Mouse (Mus musculus) kidney, adult 18-20 months (tissue): ENCODE measurements around the gene Pde4dip.
A peak's percentile ranks its signal among the peaks of the same experiment; 100 is the strongest.

Source experiments
- DNase-seq: peaks from one replicate; pipeline ENCODE4 v3.0.0; 2021

Pde4dip gene

DNA sequence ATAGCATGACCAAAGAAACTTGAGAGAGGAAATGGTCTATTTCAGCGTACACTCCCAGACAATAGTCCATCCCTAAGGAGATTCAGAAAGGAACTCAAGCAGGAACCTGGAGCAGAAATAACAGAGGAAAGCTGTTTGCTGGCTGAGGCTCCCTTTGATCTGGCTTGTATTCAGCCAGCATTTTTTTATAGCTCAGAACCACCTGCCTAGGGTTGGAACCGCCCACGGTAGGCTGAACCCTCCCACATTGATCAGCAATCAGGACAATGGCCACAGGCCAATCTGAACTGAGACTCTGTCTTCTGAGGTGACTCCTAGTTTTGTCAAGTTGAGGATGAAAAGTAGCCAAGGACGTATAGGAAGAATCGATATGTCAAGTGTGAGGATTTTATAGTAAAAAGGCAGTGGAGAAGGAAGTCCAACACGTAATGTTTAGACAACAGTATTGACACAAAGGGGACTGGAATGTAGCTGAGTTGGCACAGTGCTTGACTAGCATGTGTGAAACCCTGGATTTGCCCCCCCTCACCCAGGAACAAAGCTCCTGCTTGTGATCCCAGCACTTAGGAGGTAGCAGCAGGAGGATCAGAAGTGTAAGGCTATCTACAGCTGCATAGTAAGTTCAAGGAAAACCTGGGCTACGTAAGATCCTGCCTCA, 44.2 kb downstream of the Pde4dip start:
- DNase-seq = no peak

DNA sequence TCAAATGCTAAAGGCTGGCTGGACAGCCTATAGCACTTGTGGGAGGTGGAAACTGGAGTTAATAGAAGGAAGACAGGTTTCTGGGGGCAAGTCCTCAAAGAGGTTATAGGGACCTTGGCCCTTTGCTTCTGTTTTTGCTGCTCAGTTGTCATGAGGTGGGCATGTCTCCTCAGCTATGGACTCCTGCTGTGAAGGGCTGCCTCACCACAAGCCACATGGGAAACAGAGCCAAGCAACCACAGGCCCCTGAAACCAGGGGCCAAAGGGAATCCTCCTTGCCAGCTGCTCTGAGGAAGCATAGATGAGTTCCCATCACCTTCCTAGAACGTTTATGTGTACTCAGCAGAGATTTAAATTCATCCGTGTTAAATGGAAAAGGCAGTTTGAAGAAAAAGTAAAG, 45.9 kb downstream of the Pde4dip start:
- DNase-seq = no peak

DNA sequence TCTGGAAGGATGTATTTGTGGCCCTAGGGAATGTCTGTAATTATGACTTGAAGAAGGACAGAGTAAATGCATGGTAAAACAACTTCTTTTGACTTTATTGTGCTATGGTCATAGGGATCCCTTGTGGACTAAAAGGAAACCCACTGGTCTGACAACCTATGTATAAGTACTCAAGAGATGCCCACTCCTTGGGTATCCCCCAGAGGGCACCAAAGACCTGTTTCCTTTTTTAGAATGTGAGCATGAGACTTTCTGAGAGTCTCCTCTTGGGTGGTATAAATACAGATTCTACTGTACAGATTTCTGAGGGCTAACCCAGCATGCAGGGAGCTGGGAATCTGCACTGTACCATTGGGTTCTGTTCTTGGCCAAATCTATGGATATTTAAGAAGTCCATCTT, 48.1 kb downstream of the Pde4dip start:
- no peak for DNase-seq

DNA sequence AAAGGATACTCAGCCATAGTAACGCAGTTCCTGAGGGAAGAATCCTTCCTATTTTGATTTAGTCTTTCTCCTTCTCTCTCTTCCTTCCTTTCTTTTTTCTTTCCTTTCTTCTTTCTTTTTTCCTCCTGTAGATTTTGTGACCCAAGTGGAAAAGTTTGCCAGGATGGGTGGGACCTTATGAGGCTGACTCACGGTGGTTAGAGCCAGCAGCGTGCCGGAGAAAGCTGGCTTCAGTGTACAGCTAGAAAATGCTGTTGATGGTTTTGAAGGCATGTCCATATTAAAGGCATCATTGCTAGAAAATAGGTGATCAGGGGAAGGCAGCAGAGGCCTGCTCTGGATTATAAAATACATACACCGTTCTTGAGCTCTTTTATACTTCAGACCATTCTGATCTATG, 52.6 kb downstream of the Pde4dip start:
- DNase-seq = no peak

DNA sequence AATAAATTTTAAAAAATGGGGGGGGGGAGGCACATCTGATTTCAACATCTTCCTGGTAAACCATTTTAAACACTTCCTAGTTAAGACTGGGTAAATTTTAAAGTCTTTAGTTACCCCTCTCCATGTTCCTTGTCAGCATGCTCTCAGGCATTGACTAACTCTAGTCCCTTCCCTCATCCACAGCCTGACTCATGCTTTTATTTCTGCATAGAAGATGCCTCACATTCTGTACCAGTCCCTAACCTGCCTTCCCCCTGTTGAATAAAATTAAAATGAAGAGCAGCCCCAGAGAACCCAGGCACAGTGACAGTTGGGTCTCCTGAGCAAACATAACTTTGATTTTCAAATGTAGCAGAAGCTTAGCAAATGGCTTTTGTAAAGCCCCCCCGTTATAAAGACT, 53.9 kb downstream of the Pde4dip start:
- DNase-seq = no peak

DNA sequence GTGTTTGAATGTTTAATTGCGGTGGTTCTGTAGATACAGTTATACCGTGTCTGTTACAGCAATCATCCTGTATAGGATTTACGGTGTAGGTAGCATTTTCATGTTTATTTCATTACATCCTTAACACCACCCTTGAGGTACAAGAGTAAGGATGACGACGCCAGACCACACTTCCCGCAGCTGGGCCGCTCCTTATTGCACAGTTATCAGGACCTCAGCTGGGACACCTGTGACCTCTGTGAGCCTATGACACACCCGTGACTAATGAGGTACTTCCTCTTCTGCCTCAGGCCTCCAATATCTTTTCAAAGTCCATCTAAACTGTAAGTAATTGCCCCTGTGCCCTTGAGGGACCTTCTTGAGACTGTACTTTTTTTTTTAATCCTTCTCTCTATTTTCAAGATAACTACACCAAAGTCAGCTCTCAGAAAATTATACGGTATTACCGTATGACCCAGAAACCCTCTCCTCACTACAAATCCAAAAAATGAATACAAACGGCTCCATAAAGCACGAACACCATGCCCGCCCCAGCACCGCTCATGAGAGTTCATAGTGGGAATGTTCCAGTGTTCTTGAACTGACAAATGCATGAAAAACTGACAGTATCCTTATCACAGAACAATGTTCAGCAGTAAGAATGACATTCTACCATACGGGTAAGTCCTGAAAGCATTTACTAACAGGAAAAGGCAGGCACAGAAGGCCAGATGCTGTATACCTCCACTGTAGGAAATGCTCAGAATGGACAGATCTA, 56.8 kb downstream of the Pde4dip start:
- DNase-seq = no peak

DNA sequence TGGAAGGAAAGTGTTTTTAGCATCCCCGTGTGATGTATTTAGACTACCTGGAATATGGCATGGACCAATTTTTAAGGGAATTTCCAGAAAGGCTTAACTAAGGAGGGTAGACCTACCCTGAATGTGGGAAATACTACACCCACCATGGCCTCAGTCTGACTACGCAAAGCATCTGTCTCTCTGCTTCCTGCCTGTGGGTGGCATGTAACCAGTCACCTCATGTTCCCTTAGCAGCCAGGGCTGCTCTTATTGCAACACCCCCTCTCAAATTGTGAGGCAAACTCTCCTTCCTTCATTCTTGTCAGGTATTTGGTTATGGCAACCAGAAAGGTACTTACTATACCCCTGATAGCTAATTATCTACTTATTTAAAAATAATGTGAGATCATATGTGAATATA, 57.9 kb downstream of the Pde4dip start:
- no peak for DNase-seq

DNA sequence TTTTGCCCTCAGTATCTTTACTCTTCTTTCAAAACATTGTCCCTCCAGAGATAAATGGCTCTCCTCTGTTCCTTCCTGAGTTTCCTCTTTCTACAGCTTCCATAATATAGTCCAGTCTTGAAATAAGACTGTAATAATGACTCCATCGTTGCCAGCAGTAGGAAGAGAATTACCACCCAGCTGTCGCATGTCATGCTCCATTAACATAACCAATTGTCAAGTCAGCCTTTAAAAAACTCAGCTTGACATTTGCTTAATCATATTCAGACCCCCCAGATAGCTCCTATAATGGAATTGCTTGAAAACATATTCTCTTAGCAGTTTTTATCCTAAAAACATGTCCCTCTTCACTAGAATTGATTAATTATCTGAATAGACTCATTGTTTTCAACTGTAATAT, 58.4 kb downstream of the Pde4dip start:
- DNase-seq = no peak

DNA sequence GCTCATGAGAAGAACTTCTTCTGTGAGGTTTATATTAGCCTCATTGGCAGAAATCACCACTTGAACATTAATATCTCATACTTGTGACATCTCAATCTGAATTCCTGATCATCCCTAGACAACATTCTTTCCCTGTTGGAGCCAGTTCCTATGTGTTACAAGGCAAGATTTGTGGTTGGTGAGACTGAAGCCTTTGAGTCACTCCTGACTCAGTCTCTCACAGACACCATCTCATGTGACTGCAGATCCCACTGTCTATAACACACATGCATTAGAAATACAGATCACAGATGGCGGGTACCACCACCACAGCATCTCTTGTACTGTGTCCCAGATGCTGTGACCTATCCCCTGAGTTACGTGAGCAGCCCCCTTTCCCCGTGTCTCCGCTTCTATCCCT, 60.2 kb downstream of the Pde4dip start:
- no peak for DNase-seq

DNA sequence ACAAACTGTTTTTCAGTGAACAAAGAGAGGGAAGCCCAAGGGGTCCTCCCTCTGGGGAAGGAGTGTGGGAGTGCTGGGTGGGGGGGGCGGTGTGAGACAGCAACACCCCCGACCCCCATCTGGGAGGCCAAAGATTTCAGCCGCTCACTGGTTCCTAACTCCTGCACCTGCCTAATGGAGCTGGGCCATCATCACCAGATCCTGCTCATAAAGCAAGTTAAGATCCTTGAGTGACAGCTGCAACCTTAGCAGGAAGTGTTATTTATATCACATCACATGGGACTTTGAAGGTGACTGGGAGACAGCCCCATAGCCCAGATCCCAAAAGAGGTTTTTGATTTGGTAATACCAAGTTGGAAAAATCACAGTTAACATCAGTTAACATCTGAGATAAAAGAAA, 63.3 kb downstream of the Pde4dip start:
- DNase-seq = no peak

DNA sequence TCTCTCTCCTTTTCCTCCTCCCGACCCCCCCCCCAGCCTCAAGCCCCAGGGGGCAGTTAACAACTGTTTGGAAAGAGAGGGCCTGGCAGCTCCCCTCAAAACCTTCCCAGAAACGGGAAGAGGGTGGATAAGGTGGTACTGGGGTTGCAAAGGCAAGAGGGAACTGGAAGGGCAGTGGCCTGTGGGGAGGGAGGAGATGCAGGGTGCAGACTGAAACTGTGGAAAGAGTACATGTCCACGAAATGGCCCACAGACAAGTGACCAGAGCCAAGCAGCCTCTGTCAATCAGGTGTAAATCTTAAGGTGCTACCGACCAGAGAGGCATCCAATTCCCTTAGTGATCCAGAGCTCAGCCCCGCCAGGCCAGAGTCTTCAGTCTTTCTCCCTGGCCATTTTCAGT, 63.8 kb downstream of the Pde4dip start:
- peak; percentile 41 for DNase-seq

DNA sequence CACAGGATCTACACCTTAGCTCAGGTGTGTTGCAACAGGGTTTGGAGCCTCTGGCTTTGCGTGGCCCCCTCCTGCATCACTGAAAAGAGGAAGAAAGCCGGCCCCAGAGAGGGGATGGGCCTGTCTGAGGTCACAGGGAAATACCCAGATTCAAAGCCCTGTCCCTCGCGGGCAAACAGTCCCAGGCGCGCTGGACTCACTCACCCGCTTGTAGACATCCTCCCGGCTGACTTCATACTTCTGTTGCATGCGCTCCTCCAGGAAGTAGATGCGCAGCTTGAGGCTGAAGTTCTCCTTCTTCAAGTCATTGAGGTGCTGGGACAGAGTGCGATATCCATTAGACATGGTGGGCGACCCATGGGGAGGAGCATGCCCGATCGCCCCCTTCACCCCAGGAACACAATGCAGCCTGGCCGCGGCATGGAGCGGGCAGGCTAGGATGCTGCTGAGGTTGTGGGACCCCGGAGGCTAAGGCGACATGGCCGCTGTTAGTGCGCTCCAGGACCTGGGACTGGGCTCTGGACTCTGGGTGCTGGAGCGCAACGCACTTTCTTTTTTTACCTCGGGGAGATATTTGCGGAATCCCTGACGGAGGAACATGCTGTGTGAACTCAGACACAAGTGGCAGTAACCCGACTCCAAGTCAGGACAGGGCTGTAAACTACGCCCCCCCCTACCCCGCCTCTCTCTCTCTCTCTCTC, 64.3 kb downstream of the Pde4dip start:
- peak; percentile 61 for DNase-seq

DNA sequence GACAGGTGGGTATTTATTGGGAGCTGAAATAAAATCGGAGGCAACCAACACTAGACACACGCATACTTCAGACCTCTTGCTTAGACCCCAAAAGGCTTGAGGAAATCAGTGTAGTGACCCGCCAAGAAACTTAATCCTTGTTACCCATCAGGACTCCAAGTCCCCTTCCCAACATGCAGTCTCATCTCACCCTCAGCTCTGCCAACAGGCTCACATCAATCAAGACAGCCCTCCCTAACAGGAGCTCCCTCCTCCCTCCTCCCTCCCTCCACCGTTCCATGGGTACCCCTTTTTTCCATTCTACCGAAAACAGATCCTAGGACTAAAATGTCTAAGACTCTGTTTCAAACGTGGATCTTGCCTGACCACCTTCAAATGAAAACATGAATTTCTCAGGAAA, 65.1 kb downstream of the Pde4dip start:
- DNase-seq = no peak

DNA sequence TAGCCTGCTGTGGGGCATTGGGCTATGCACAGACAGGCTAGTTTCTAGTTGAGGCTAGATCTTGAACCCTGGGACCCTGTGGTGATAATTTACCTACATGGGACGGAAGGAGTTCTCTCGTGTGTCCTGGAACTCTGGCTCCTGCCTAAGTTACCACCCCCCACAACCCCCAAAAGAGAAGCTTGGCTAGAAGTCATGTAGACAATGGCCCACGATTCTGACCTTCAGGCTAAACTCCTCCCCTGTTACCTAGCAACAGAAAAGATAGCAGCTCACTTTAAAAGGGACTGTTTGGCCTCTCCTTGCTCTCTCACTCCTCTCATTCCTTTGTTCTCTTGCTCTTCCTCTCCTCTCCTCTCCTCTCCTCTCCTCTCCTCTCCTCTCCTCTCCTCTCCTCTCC, 69.5 kb downstream of the Pde4dip start:
- DNase-seq = no peak

DNA sequence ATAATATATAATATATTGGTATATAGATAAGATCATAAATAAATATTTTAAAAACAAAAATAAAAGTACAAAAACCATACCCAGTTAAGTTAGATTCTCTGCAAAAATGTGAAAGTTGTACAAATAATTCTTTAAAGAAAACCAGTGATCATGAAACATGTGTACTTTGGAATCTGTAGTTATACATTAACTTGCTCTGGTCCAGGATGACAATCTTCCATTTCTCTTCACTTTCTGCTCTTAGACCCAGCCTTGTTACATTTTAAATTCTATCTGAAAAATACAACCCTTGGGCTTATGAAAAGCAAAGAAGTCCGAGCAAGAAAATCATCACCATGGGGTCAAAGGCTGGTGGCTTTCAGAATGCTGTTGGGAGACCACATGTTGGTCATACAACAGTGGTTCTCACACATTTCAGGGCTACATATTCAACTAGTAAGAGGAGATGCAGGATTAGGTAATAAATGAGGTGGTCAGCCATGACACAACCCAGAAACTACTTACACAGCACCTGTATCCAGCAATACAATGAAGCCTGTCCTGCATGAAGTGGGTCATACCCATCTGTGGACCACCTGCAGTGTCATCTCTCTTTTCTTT, 70.0 kb downstream of the Pde4dip start:
- DNase-seq = peak; percentile 52

DNA sequence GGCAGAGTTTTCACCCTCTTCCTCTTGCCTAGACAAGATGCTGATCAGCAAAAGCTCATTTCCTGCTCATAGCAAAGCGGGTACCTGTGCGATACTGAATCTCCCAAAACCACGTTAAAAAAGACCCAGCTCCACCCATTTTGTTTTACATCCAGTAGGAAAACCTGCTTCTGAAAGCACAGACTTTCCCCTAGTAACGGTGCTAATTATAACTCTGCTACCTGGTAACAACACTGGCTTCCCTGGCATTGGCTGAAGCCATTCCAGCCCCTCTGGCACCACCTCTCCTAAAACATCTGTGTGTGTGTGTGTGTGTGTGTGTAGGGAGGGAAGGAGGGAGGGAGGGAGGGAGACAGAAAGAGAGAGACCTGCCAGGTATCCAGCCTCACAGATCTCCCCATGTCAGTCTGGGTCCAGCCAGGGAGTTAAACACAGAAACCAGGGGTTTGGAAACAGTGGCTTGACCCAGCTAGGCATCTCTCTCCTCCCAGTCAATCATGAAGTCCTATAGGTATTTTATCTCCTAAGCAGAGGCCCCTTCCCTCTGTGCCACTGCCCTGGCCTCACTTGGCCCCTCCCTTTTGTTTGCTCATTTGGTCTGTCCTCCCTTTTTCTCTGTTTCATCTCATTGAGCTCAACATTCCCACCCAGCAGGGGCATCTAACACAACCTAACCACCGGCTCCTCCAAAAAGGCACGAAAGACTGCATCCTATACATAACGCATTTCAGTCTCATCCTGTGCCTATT, 76.7 kb downstream of the Pde4dip start:
- no peak for DNase-seq

DNA sequence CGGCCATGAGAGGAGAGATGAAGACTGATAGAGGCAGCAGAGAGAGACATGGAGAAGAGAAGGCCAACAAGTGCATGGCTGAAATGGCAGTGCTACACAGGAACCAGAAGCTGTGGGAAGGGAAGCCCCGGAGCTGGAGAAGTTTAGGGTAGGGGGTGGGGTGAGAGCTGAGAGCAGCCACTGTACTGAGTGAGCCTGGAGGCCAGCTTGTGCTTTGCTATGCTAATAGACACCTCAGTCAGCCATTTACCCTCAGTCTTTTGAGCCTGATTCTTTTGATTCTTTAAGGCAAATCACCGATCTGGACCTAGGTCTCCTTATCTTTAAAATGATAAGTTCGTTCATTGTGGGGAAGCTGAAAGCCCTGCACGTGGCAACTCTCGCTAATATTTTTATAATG, 77.3 kb downstream of the Pde4dip start:
- DNase-seq = no peak

DNA sequence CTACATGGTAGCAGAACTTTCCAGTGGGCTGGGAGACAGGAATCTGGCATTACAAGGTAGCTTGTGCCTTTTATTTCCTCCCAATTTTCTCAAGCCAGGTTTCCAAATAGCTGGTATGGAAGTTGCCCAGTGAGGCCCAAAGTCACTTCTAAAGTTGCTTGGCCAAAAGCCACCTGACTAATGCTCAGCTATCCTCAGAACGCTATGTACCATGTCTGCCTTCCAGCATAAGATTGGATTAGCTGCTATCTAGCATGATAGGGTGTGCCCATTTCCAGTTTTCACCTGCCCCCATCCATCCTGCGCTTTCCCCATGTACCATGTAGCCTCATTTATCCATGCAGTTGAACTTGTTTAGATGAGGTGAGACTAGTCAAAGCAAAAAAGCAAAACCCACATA, 78.2 kb downstream of the Pde4dip start:
- DNase-seq = no peak

DNA sequence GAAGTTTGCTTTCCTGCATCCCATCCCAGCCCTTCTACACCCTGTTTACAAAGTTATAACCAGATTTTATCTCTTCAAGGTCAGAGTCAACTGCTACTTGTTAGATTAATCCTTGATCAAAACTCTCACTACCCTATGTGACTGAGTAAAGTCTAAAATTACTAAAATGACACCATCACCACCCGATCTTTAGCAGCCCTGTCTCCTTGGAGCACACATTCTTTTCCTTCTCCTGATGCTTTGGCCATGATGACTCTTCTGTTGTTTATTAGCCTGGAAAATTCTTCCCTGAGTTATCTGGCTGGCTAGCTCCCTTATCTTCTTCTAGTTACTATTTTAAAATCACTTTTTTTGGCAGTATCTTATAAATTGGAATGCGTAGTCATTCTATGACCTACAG, 82.9 kb downstream of the Pde4dip start:
- DNase-seq = no peak

DNA sequence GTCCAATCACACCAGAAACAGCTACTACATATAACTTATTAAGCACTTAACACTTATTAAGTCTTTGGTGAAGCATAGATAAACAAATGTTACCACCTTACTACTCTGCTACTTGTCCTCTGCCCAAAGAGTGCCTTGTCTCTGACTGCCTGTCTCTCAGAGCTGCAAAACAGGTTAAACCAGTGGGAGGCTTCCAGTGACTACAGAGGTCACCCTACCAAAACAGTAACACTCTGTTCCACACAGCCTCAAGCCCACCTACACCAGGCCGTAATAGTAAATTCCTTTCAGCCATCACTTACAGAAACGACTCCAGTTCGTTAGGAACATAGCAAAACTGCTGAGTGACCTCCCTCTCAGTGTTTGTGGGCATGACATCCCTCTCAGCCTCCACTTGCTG, 84.8 kb downstream of the Pde4dip start:
- DNase-seq = no peak

DNA sequence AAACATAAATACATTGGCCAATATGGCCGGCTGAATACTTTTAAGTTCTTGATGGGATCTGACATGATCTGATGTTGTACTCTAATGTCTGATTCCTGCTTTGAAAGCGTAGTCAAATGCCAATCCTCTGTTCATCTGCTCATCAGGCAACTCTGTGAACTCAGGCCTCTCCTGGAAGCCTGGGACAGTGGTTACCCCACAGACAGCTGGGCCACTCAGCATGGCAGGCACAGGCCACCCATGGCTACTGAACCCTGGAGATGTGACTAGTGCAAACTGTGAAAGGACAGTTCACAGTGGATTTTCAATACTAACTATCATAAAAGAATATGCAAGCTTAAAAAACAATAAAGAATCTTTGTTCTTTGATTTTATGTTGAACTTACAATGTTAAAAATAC, 85.6 kb downstream of the Pde4dip start:
- no peak for DNase-seq

DNA sequence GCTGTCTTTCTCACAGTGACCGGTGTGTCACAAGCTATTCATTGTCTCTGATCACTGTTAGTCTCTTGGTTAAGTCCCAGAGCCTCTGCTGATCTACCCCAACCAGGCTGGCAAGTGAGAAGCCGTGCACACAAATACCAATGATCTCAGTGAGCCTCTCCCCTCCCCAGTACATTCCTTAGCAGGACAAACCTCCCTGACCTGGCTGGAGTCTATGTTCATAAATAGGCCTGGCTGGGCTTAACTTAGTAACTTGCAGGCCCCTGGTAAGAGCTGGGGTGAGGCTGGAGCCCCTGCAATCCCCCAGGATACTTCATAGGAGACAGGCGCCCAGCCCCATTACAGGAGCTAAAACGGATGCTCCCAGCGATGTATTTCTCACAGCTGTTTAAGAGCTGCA, 86.2 kb downstream of the Pde4dip start:
- DNase-seq = no peak

DNA sequence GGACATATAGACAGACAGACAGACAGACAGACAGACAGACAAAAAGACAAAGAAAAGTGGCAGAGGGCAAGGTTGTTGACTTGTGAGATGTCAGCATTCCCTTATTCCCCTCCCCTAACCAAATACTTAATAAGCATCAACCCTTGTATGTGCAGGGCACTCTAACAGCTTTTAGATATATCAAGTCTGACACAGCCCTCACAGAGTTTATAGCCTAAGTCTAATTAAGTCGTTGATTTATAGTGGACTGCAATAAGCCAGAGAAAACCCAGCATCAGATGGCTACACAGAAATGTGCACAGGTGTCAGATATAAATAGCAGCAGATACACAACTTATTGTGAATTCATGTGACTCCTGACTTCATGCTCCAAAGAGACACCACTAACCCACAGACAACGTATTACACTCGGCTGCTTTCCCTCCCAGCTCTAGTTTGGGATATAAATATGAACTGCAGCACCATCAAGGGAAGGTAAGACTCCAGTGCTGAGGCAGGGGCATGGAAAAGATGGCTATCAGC, 87.3 kb downstream of the Pde4dip start:
- no peak for DNase-seq
